Mouse (Mus musculus): Measurements from ENCODE around the gene Plppr2. TPM values are rescaled to one million over a fixed set of nuclear protein-coding genes. Genes with fewer than 3 reads are reported as not detected.

The Plppr2 gene
- polyA plus RNA-seq, 1 experiment = 5.0 TPM

- no peak for TF ChIP-seq GATA1 (IDR thresholded peaks at IDR 0.05; ENCODE audit: low read length)
Observed at GRCm38 (mm10) chr9:21925506-21925905, 11.3 kb upstream of the Plppr2 start.

GRCm38 (mm10) chr9:21926155-21926554 is 10.7 kb upstream of the Plppr2 start:
- no peak for TF ChIP-seq GATA1 (IDR thresholded peaks at IDR 0.05; ENCODE audit: low read length)

DNA sequence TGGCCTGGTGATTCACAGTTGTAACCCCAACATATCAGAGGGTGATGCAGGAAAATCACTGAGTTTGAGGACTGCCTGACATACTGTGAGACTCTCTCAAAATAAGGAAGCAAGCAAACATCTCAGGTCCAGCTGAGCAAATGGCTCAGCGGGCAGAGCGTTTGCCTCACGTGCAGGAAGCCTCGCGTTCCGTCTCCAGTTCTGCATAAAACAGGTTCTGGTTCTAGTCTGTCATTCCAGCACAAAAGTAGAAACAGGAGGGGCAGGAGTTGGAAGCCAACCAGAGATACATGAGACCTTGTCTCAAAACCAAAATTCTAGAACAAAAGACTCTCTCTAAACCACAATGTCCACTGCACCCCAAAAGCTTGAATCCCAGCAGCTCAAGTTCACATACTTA is 10.0 kb upstream of the Plppr2 start:
- no peak for TF ChIP-seq GATA1 (IDR thresholded peaks at IDR 0.05; ENCODE audit: low read length)

DNA sequence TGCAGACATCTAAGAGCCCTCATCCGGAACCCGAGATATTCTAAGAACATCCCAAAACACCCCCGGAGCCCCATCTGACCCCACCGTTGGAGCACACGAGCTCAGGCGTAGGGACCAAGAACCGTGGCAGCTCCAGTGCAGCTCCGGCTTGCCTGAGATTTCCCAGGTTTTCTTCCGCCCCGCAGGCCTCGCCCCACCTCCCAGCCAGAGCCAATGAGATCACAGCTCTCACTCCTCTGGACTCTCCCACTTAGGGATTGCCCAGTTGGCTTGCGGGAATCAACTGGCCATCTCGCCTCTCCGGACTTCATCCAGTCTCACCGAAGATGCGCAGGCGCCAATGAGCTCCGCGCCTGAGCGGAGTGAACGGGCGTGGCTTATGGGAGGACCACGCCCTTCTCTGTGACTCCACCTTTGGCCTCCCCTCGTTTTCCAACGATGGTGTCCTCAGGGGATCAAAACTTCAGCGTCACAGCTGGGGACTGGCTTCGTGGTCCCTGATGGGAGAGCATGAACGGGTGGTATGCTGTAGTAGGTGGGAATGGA is 9.6 kb upstream of the Plppr2 start, which contains the start of the genes Ccdc159 and Tmem205:
Gene Ccdc159, plus strand, starts transcription at position 264 of the 546 bp plus-strand sequence.
Gene Tmem205, minus strand, starts transcription at position 349 of the 546 bp plus-strand sequence.
- TF ChIP-seq GATA1 (IDR thresholded peaks at IDR 0.05; ENCODE audit: low read length) = no peak

DNA sequence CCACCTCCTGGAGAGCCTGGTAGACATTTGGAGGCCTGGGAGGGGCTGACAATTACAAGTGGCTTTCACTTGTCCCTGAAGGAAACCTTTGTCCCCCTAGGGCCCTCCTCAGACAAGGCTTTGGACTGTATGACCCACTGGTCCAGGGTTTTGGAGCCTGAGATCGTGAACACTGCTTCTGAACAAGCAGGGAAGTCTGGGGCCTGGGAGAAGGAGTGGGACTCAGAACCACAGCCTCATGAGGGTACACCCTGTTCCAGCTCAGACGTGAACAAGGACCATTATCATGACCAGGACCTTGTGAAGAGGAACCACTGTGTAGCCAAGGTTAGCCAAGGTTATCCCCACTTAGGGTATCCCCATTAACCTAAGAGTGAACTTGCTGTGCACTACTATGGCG is 7.6 kb upstream of the Plppr2 start:
- no peak for TF ChIP-seq GATA1 (IDR thresholded peaks at IDR 0.05; ENCODE audit: low read length)

DNA sequence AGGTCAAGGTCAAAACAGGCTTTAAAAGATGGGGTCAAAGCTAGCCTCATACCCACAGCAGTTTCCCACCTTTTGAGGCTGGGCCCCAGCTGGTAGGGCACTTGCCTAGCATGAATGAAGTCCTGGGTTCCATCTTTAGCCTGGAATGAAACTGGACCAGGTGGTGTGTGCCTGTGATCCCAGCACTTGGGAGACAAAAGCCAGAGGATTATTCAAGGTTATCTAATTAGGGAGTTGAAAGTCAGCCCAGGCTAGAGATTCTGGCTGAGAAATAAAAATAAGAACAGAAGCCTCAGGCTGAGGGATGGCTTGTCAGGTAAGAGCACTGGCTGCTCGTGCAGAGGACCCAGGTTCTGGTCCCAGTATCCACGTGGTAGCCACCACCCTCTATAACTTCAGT is 4.8 kb upstream of the Plppr2 start:
- TF ChIP-seq GATA1 (IDR thresholded peaks at IDR 0.05; ENCODE audit: low read length) = no peak

- no peak for TF ChIP-seq GATA1 (IDR thresholded peaks at IDR 0.05; ENCODE audit: low read length)
Observed at GRCm38 (mm10) chr9:21932445-21933137, 4.2 kb upstream of the Plppr2 start.

DNA sequence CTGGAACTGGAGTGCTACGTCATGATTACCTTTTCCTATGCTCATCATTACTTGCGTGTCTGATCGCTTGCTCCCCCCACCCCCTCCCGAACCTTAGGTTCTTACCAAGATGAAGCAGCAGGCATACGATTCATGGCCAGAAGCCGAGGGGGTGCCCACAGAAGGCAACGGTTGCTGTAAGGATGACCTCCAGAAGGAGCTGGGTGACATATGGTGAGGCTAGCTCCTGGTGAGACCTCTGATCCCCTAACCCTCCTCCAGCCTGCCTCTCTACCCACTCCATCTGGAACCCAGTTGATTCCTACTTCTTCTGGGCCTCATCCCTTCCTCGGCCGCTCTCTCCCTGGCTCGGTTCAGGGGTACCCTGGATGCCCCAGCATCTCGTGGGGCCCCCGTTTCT is 2.8 kb upstream of the Plppr2 start:
- no peak for TF ChIP-seq GATA1 (IDR thresholded peaks at IDR 0.05; ENCODE audit: low read length)

DNA sequence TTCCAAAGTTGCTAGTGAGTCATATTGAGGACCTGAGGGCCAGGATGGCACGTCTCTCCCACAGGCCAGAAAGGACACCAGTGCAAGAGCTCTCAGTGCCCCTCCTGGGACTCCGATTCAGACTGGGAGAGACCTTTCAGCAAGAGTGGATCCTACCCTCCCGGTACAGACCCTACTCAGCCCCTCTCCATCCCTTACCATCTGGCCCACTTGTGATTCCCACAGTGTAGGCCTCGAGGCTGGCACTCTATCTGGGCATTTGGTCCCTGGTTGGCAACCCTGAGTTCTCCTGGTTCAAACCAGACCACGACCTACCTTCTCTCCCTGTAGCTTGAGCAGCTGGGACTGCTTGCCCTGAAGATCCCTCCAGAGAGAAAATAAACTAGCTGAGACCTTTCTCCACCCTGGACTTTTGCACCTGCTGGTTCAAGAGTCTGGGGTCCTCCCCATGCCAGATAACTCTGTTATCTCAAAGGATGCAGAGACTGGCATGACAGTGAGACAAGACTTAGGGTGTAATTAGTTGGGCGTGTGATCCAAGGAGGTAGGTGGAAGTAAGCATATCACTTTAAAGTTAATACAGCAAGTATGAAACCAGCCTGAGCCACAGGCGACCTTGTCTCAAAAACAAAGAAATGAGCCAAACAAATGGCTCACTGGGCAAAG is 1.2 kb upstream of the Plppr2 start:
- TF ChIP-seq GATA1 (IDR thresholded peaks at IDR 0.05; ENCODE audit: low read length) = no peak

- no peak for TF ChIP-seq GATA1 (IDR thresholded peaks at IDR 0.05; ENCODE audit: low read length)
Observed at GRCm38 (mm10) chr9:21937711-21938175, 910 bp downstream of the Plppr2 start.

GRCm38 (mm10) chr9:21938234-21938855 is 1.5 kb downstream of the Plppr2 start:
- no peak for TF ChIP-seq GATA1 (IDR thresholded peaks at IDR 0.05; ENCODE audit: low read length)

GRCm38 (mm10) chr9:21943046-21943445 is 6.2 kb downstream of the Plppr2 start:
- TF ChIP-seq GATA1 (IDR thresholded peaks at IDR 0.05; ENCODE audit: low read length) = no peak

DNA sequence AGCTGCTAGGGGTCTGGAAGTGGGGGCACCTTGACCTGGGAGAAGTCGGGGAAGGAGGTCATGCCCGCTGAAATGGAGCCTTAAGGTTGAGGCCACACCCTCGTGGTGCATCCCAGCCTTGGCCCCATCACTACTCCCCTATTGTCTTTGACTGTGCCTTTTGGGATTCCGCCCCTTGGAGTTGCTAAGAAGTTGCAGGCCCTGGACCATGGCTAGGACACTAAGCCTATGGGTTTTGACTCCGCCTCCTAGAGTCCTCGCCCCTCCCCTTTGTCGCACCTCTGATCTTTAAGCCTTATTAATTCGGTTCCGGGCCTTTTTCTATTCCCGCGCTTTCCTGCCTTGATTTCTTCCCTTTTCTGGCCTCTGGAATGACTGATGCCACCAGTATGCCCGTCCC is 6.8 kb downstream of the Plppr2 start:
- TF ChIP-seq GATA1 (IDR thresholded peaks at IDR 0.05; ENCODE audit: low read length) = no peak

GRCm38 (mm10) chr9:21944267-21944666 is 7.4 kb downstream of the Plppr2 start:
- TF ChIP-seq GATA1 (IDR thresholded peaks at IDR 0.05; ENCODE audit: low read length) = no peak

DNA sequence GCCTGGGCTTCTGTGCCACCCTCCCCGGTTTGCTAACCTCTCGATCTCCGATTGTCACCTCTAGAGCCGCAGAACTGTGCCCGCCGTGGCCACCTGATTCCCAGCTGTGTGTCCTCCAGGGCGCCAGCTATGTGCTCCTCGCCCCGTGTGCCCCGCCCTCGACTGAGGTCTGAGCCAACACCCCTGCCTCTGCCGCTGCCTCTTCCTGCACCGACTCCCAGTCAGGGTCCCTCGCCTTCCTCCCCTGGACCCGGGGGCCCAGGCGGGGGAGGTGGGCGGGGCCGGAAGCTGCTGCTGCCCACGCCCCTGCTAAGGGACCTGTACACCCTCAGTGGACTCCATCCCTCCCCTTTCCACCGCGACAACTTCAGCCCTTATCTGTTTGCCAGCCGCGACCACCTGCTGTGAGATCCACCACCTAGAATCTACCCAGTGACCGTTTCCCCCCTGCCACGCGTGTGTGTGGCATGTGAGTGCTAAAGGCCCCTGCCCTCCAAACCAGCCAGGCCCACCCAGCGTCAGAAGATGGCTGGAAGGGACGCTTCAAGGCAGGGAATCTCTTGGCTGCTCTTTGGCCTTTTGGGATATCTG is 10.8 kb downstream of the Plppr2 start:
- TF ChIP-seq GATA1 (IDR thresholded peaks at IDR 0.05; ENCODE audit: low read length) = no peak

DNA sequence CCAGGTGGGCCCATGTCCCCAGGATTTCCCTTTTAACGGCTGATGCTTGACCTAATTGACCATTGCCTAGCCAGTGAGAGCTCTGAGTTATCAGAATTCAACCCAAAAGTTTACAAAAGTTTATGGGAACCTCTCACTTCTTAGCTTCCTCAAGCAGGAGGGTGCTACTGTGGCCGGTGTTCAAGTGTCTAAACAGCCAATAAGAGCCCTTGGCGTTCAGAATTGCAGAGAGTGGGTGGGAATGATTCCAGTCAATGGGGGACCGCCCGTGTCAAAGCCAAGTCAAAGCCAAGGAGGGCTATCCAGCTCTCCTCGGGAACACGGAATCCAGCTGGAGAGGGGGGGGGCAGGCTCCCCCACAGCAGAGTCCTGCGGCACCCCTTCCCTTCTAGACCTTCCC is 11.3 kb downstream of the Plppr2 start:
- no peak for TF ChIP-seq GATA1 (IDR thresholded peaks at IDR 0.05; ENCODE audit: low read length)

Measured in G1E-ER4 (cell line).